Mouse (Mus musculus): ENCODE measurements at regions not wholly inside any gene's neighbourhood (a gene's known extent, or its start where the extent isn't known, plus 50 kb on each side); places are given as distances from the start of the nearest gene placed in this dataset.

- no peak for DNase-seq (ENCODE audit: low spot score in 2 of 2)
Measured at GRCm38 (mm10) chr4:125932036-125932756, 92.2 kb upstream of the Csf3r start.

- no peak for DNase-seq (ENCODE audit: low spot score in 2 of 2)
Measured at GRCm38 (mm10) chr4:125936357-125936756, 88.0 kb upstream of the Csf3r start.

- no peak for DNase-seq (ENCODE audit: low spot score in 2 of 2)
Measured at GRCm38 (mm10) chr4:125938186-125938585, 86.2 kb upstream of the Csf3r start.

- DNase-seq (ENCODE audit: low spot score in 2 of 2) = no peak
Measured at GRCm38 (mm10) chr4:125941266-125941665, 83.1 kb upstream of the Csf3r start.

- DNase-seq (ENCODE audit: low spot score in 2 of 2) = no peak
Measured at GRCm38 (mm10) chr4:125941916-125942315, 82.4 kb upstream of the Csf3r start.

- DNase-seq (ENCODE audit: low spot score in 2 of 2) = no peak
Measured at GRCm38 (mm10) chr4:125945062-125945461, 79.3 kb upstream of the Csf3r start.

GRCm38 (mm10) chr4:125959426-125959825 lies 64.9 kb upstream of the Csf3r start:
- DNase-seq (ENCODE audit: low spot score in 2 of 2) = no peak

GRCm38 (mm10) chr4:125960704-125961279 lies 63.6 kb upstream of the Csf3r start:
- DNase-seq (ENCODE audit: low spot score in 2 of 2) = no peak

- DNase-seq (ENCODE audit: low spot score in 2 of 2) = peak; percentile 38 to 53
Measured at GRCm38 (mm10) chr4:125962677-125963076, 61.7 kb upstream of the Csf3r start.
